Mouse (Mus musculus): ENCODE results near the gene Phactr4.

The Phactr4 gene

GRCm38 (mm10) chr4:132369953-132370750 is 52.1 kb downstream of the Phactr4 start:
- in situ Hi-C loops (cut with MboI, MseI) = no loop called here

- in situ Hi-C loops (cut with MboI, MseI) = no loop called here
Measured at GRCm38 (mm10) chr4:132367480-132368201, 54.6 kb downstream of the Phactr4 start.

- in situ Hi-C loops (cut with MboI, MseI) = no loop called here
Measured at GRCm38 (mm10) chr4:132365450-132366060, 56.7 kb downstream of the Phactr4 start.

DNA sequence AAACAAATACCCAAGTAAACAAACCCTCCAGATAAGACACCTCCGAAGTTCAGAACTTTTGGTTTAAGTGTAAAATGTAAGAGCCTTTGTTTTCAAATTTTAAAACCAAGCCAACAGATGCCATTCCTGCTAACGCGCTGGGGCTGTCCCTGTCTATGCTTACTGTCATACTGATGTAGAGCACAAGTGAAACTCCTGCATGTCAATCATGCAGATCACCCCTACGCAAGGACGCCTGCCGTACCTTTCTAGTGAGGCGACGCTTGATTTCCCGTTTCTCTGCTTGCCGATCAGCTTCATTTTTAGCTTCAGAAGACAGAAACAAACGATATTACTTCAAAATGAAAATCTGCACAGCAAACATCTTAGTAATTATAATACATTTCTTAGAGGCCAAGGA is 58.8 kb downstream of the Phactr4 start:
- in situ Hi-C loops (cut with MboI, MseI) = no loop called here

DNA sequence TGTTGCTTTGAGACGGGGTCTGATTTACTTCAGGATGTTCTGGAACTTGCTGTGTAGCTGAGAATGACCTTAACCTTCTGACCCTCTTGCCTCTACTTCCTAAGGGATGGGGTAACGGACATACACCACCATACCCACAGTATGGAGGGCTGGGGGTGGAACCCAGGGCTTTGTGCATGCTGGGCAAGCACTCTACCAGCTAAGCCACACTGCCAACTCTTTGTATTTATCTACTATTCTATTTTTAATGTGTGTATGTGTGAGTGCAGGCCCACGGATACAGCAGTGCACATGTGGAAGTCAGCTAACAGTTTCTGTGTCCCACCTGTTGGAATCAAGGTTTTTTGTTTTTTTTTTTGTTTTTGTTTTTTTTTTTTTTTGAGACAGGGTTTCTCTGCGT is 62.8 kb downstream of the Phactr4 start:
- in situ Hi-C loops (cut with MboI, MseI) = no loop called here

GRCm38 (mm10) chr4:132356170-132356569 is 66.1 kb downstream of the Phactr4 start:
- in situ Hi-C loops (cut with MboI, MseI) = no loop called here

- in situ Hi-C loops (cut with MboI, MseI) = no loop called here
Measured at GRCm38 (mm10) chr4:132355403-132355802, 66.9 kb downstream of the Phactr4 start.

DNA sequence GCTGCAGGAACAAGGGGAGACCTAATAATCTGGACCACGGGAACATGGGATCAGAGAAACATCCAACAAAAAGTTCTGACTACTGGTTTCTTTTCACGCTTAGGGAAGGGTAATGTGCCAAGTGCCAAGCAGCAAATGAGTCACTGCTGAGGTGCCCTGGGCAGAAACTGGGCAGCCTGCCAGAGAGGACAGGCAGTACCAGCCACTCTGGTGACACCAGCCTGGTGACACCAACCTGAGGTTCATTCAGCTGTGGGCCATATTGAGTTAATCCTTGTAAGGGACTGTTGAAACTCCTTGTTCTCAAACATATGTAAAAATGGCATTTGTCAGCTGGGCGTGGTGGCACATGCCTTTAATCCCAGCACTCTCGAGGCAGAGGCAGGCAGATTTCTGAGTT is 67.7 kb downstream of the Phactr4 start:
- in situ Hi-C loops (cut with MboI, MseI) = no loop called here

GRCm38 (mm10) chr4:132353481-132353885 is 68.8 kb downstream of the Phactr4 start, which contains the start of gene Rcc1:
Gene Rcc1 (minus strand): TSS chr4:132353605.
- in situ Hi-C loops (cut with MboI, MseI) = no loop called here

DNA sequence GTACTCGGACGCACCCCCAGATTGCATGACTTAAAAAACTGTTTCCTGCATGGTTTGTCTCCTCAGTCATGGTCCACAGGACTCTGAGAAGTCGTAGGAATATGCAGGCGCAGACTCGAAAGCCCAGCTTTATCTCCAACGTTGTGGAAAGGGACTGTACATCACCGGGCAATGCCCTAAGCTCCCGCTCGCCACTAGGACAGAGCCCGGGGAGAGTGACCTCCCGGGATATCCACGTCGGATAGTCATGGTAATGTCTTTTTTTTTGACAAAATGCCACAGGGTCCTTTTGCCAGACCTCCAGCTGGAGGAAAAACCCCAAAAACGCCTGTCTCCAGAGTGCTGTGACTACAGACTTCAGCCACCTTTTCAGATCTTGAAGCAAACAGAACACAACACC is 69.5 kb downstream of the Phactr4 start:
- in situ Hi-C loops (cut with MboI, MseI) = no loop called here

DNA sequence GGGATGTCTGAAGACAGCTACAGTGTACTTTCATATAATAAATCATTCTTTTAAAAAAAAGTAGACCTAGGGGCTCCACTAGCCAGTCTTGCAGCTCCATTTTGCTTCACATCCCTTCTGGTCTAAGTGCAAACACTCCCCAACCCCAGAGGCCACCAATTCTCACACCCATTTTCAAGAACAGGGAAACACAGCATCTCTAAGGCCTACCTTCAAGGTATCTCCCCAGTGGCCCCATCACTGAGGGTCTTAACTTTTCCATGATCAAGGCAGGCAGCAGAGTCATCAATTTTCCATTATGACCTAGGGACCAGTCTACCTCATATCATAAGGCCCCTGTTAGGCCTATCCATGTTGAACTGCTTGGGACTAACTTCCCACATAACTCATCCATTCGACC is 70.9 kb downstream of the Phactr4 start:
- in situ Hi-C loops (cut with MboI, MseI) = no loop called here

- in situ Hi-C loops (cut with MboI, MseI) = no loop called here
Measured at GRCm38 (mm10) chr4:132350854-132351253, 71.4 kb downstream of the Phactr4 start.

DNA sequence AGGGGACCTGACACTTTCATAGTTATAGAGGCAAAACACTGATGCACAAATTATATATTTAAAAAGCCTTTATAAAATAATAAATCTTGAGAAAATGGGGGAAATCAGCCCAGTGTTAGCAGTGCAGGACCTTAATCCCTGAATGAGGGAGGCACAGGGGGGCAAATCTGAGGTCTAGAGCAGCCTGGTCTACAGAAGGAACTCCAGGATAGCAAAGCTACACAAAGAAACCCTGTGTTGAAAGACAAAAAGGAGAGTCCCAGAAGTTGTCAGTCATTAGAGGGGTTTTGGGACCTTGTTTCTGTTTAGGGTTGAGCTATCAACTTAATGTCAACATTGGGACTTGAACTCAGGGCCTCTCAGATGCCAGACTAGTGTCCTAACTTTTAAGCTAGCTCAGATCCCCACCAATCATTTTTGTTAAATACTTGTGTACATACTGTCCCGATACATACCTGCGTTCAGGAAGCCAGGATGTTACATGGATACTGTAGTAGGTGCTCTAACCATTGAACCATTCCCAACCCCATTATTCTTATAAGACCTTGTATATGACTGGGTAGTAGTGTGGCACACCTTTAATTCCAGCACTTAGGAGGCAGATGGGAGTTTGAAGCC is 72.1 kb downstream of the Phactr4 start:
- in situ Hi-C loops (cut with MboI, MseI) = no loop called here

DNA sequence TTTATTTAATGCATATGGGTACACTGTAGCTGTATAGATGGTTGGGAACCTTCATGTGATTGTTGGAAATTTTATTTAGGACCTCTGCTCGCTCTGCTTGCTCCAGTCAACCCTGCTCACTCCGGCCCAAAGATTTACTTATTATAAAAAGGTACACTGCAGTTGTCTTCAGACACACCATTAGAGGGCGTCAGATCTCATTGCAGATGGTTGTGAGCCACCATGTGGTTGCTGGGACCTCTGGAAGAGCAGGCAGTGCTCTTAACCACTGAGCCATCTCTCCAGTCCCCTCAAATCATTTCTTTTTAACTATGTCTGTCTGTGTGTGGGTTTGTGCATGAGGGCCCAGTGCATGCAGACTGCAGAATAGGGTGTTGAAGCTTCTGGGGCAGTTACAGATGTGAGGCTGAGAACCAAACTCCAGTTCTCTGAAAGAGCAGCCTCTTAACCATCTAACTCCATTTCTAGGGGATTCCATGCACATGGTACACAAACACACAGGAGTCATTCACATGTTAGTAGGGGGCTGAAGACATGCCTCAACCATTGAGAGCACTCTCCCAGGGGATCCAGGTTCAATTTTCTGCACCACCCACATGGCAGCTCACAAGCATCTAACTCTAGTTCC is 72.7 kb downstream of the Phactr4 start:
- in situ Hi-C loops (cut with MboI, MseI) = no loop called here

GRCm38 (mm10) chr4:132346661-132347060 is 75.6 kb downstream of the Phactr4 start:
- in situ Hi-C loops (cut with MboI, MseI) = no loop called here

DNA sequence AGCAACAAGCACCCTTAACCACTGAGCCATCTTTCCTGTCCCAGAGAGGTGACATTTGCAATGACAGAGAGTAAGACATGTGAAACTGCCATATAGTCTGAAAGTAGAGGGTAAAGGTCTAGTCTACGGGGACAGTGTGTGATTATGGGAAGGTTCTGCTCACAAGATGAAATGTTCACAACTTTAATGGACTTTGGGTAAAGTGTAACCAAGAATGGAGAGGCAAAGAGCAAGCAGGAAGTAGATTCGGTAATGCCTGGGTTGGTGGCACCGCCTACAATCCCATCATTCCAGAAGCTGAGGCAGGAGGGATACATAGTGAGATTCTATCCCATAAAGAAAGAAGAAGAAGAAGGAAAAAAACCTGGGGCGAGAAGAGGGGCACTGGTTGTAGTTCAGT is 76.0 kb downstream of the Phactr4 start:
- in situ Hi-C loops (cut with MboI, MseI) = no loop called here

DNA sequence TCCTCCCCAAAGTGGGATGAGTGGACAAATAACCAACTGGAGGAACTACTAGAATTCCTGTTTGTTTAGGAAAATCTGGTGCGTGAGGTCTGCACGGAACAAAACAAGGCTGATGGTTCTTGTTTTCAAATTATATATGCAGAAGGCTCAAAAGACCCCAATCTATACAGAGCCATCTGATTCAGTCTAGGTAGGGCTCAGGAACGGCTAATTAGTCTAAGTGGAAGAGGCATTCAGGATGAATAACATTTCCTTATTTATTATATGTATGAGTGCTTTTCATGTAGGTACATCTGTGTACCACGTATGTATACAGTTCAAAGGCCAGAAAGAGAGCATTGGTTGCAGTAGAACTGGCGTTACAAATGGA is 76.5 kb downstream of the Phactr4 start:
- in situ Hi-C loops (cut with MboI, MseI) = no loop called here

DNA sequence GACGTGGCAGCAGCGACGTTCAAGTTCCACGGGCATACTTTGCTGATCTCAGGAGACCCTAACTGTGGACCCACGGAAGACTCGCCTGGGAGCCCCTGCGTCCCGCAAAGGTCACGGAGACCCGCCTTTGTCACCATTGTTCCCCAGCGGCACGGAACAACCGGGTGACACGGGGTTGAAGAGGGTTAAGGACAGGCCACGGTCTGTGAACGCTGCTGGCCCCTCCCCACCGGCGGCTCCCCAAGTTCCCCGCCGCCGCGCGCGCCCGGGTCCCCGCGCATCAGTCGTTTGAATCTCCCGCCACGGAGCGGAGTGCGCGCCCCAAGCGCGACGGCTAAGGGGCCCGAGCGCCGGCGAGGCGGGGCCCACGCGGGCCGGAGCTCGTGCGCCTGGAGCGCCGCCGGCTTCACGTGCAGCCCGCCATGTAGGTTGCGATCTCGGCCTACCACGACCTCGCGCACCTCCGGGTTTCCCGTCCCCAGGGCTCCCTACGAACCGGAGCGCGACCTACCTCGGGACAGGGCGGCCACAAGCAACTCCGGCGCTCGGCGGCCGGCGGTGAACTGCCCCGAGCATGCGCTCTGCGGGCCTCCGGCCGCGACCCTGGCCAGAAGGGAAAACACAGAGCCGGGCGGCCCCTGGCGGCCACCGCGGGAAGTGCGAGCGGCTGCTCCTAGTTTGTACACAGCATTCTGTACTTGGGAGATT is 77.0 kb downstream of the Phactr4 start:
- in situ Hi-C loops (cut with MboI, MseI) = no loop called here

DNA sequence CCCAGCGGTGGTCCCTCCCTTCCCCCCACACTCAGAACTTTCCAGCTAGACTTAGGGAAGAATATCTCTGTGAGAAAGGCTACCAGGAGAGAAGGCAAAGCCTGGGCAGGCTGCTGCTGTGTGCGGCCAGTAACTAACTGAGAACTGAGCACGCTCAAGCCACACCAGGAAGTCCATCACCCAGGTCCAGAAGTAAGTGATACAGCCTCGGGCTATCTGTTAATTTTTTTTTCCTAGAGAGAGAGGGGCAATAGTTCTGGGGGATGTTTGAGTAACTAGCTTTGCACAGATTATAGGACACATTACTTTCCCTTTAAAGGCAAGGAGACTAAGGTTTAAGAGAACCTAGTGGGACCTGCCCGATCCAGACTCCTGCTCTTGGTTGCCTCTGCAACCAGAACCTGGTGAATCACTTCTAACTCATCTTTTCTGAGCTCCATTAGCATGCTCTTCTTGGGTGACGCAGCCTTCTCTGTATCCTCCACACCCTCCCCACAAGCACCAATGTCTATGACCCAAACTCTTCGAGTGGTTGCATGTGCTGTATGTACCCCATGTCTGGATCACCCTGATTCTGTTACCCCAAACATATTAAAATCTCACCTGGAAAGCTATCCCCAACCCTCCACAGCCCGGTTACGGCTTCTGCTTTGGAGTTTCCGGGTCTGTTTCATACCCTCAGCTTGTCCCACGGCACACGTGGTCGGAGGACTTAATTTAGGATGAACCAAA is 77.7 kb downstream of the Phactr4 start:
- in situ Hi-C loops (cut with MboI, MseI) = no loop called here

- in situ Hi-C loops (cut with MboI, MseI) = no loop called here
Measured at GRCm38 (mm10) chr4:132341451-132341850, 80.8 kb downstream of the Phactr4 start.

All from regulatory T cell (primary cell).